Mouse (Mus musculus): Measurements from ENCODE around the gene Rab44. TPM values are rescaled to one million over a fixed set of nuclear protein-coding genes. Genes with fewer than 3 reads are reported as not detected.

Rab44 gene
- 0.80 TPM for total RNA-seq (2023)

GRCm38 (mm10) chr17:29113591-29114352 lies at the start of gene Rab44:
TSS of gene Rab44 (plus strand) at chr17:29114145.

GRCm38 (mm10) chr17:29090776-29091175 lies 23.2 kb upstream of the Rab44 start, which contains the start of gene Cdkn1a:
TSS of gene Cdkn1a (plus strand) at chr17:29090976.

Other genes starting within 250 kb of the Rab44 start
- 0.65 TPM for gene 4930539E08Rik, start 198.8 kb upstream of the Rab44 start, total RNA-seq (2023)
- gene Pxt1, start 170.3 kb upstream of the Rab44 start, total RNA-seq (2023): not detected
- 60.1 TPM for gene Kctd20, start 162.2 kb upstream of the Rab44 start, total RNA-seq (2023)
- 537 TPM for gene Stk38, start 106.2 kb upstream of the Rab44 start, total RNA-seq (2023)
- 508 TPM for gene Srsf3, start 81.5 kb upstream of the Rab44 start, total RNA-seq (2023)
- 4.0 TPM for gene Cdkn1a, start 23.2 kb upstream of the Rab44 start, total RNA-seq (2023)
- 0.18 TPM for gene Cpne5, start 124.0 kb downstream of the Rab44 start, total RNA-seq (2023)
- 11.5 TPM for gene Ppil1, start 150.0 kb downstream of the Rab44 start, total RNA-seq (2023)
- 44.0 TPM for gene BC004004, start 154.6 kb downstream of the Rab44 start, total RNA-seq (2023)
- 1.8 TPM for gene Pi16, start 203.5 kb downstream of the Rab44 start, total RNA-seq (2023)
- gene Mtch1, start 233.8 kb downstream of the Rab44 start, total RNA-seq (2023): 62.3 TPM
- 13.6 TPM for gene Fgd2, start 246.8 kb downstream of the Rab44 start, total RNA-seq (2023)